Mouse (Mus musculus) lung, postnatal 0 days (tissue): ENCODE measurements around the gene Maff. TPM values are rescaled to one million over a fixed set of nuclear protein-coding genes. Genes with fewer than 3 reads are reported as not detected.

Experiments
- ATAC-seq: fragments of 200-750 bp; cut with Nextera tagmentation; 2 replicates; pipeline ENCODE4 v1.8.0; 2017; ENCODE audit warnings: moderate library complexity
- DNase-seq: peaks from one replicate; pipeline ENCODE4 v3.0.0-alpha.2; 2016; ENCODE audit warnings: low spot score
- H3K27ac ChIP-seq: fragments of 300-500 bp; sonication (generic); 2 replicates; pipeline ENCODE4 v1.5.1; 2014; ENCODE audit warnings: antibody characterized with exemption, mild to moderate bottlenecking, low read length, mixed read lengths
- H3K27me3 ChIP-seq: fragments of 300-500 bp; sonication (generic); replicated peaks from 2 replicates; pipeline ENCODE4 v1.6.1; 2014; ENCODE audit warnings: low read length, mixed read lengths; ENCODE audit not compliant: insufficient read depth
- H3K36me3 ChIP-seq: fragments of 300-500 bp; sonication (generic); 2 replicates; pipeline ENCODE4 v1.6.1; 2014; ENCODE audit warnings: low read length, mixed read lengths; ENCODE audit not compliant: insufficient read depth
- H3K4me1 ChIP-seq: fragments of 300-500 bp; sonication (generic); 2 replicates; pipeline ENCODE4 v1.6.1; 2014; ENCODE audit warnings: antibody characterized with exemption, low read depth, low read length, mixed read lengths; ENCODE audit not compliant: insufficient read depth
- H3K4me2 ChIP-seq: fragments of 300-500 bp; sonication (generic); replicated peaks from 2 replicates; pipeline ENCODE4 v1.6.1; 2014; ENCODE audit warnings: low read depth, mild to moderate bottlenecking, low read length, moderate library complexity, mixed read lengths
- H3K4me3 ChIP-seq: fragments of 300-500 bp; sonication (generic); 2 replicates; pipeline ENCODE4 v1.5.1; 2014; ENCODE audit warnings: low read depth, low read length
- H3K9ac ChIP-seq: fragments of 300-500 bp; sonication (generic); replicated peaks from 2 replicates; pipeline ENCODE4 v1.6.1; 2014; ENCODE audit warnings: low read depth, mild to moderate bottlenecking
- H3K9me3 ChIP-seq: fragments of 300-500 bp; sonication (generic); 2 replicates; pipeline ENCODE4 v1.6.1; 2016; ENCODE audit warnings: low read length, mixed read lengths
- CTCF ChIP-seq: IDR thresholded peaks from 2 replicates; pipeline ENCODE4 v1.5.1; 2016; ENCODE audit warnings: antibody characterized with exemption, mild to moderate bottlenecking
- EP300 ChIP-seq: IDR thresholded peaks from 2 replicates; pipeline ENCODE4 v1.6.1; 2016; ENCODE audit warnings: antibody characterized with exemption, mild to moderate bottlenecking, control low read depth
- WGBS: fragments of 180-500 bp; shearing (Covaris S2); extraction: QIAGEN DNeasy Blood & Tissue Kit; methylation state at CpG from one replicate; pipeline ENCODE4 v1.1.7; 2014; 5-methylcytosine and 5-hydroxymethylcytosine counted together
- polyA plus RNA-seq: library from polyadenylated mRNA; unstranded; fragments of >200 nt; fragmentation: Nextera tagmentation; extraction: Ambion mirVana; gene quantifications from 2 replicates; pipeline ENCODE4 v1.2.1, GENCODE M21; 2015

The Maff gene
- polyA plus RNA-seq, 1 experiment from 2014 or later = 10.6 TPM

GRCm38 (mm10) chr15:79329346-79329978 is 17.0 kb upstream of the Maff start:
- ATAC-seq = no peak
- no peak for DNase-seq
- H3K27ac ChIP-seq = no peak overlapping the region
- no peak overlapping the region for H3K4me2 ChIP-seq
- no peak overlapping the region for H3K9ac ChIP-seq
- TF ChIP-seq EP300 = no peak
- TF ChIP-seq CTCF = peak; percentile 31; the same call in 1 of the 2 replicates
- H3K4me1 ChIP-seq = peaks cover 19% of the 10 kb centered on the region
- H3K4me3 ChIP-seq = no peak overlapping the region
- no peaks in the 10 kb centered on the region for H3K36me3 ChIP-seq
- H3K27me3 ChIP-seq = no peaks in the 10 kb centered on the region
- 89% methylated on average over 6 of the region's 6 CpGs for WGBS
- no peaks in the 10 kb centered on the region for H3K9me3 ChIP-seq

GRCm38 (mm10) chr15:79329979-79330363 is 16.4 kb upstream of the Maff start:
- 73% methylated on average over 6 of the region's 6 CpGs for WGBS
- no peaks in the 10 kb centered on the region for H3K9me3 ChIP-seq
- TF ChIP-seq EP300 (no peak), CTCF (no peak)
- H3K36me3 ChIP-seq = no peaks in the 10 kb centered on the region
- no peak for ATAC-seq
- no peaks in the 10 kb centered on the region for H3K27me3 ChIP-seq
- no peak overlapping the region for H3K27ac ChIP-seq
- H3K4me3 ChIP-seq = no peak overlapping the region
- H3K9ac ChIP-seq = no peak overlapping the region
- H3K4me1 ChIP-seq = peaks cover 14% of the 10 kb centered on the region
- DNase-seq = no peak
- no peak overlapping the region for H3K4me2 ChIP-seq

- Histone ChIP-seq H3K27ac (no peak overlapping the region), H3K4me2 (no peak overlapping the region), H3K9ac (no peak overlapping the region), H3K27me3 (no peaks in the 10 kb centered on the region), H3K4me3 (no peak overlapping the region), H3K4me1 (peaks cover 8% of the 10 kb centered on the region), H3K36me3 (no peaks in the 10 kb centered on the region), H3K9me3 (no peaks in the 10 kb centered on the region)
- TF ChIP-seq EP300 (no peak), CTCF (no peak)
- ATAC-seq (no peak), DNase-seq (peak; percentile 55)
- 32% methylated on average over 4 of the region's 4 CpGs for WGBS
Measured at GRCm38 (mm10) chr15:79330521-79330920, 15.9 kb upstream of the Maff start.

GRCm38 (mm10) chr15:79333409-79333808 is 13.0 kb upstream of the Maff start:
- DNase-seq = peak; percentile 82
- peak; percentile 67 for ATAC-seq
- H3K9ac ChIP-seq = no peak overlapping the region
- H3K36me3 ChIP-seq = no peaks in the 10 kb centered on the region
- no peak overlapping the region for H3K4me3 ChIP-seq
- peak; percentile 72; the same call in 1 of the 2 replicates for TF ChIP-seq EP300
- peak; percentile 43 for TF ChIP-seq CTCF
- 16% methylated on average over 4 of the region's 4 CpGs for whole genome bisulfite sequencing
- 0 out of 2 replicates have a peak overlapping the region, but pooled peaks have one; percentile 3 for H3K27ac ChIP-seq
- H3K4me1 ChIP-seq = no peaks in the 10 kb centered on the region
- no peak overlapping the region for H3K4me2 ChIP-seq
- H3K27me3 ChIP-seq = no peaks in the 10 kb centered on the region
- no peaks in the 10 kb centered on the region for H3K9me3 ChIP-seq

- Histone ChIP-seq H3K27ac (no peak overlapping the region), H3K4me3 (no peak overlapping the region), H3K9me3 (no peaks in the 10 kb centered on the region), H3K36me3 (no peaks in the 10 kb centered on the region), H3K4me1 (no peaks in the 10 kb centered on the region), H3K27me3 (no peaks in the 10 kb centered on the region), H3K4me2 (no peak overlapping the region), H3K9ac (no peak overlapping the region)
- 57% methylated on average over 7 of the region's 7 CpGs for WGBS
- no peak for DNase-seq
- no peak for ATAC-seq
- TF ChIP-seq EP300 (no peak), CTCF (no peak)
Measured at GRCm38 (mm10) chr15:79335061-79335655, 11.3 kb upstream of the Maff start.

GRCm38 (mm10) chr15:79338978-79339377 is 7.4 kb upstream of the Maff start:
- DNase-seq (no peak), ATAC-seq (no peak)
- Histone ChIP-seq H3K9me3 (no peaks in the 10 kb centered on the region), H3K36me3 (no peaks in the 10 kb centered on the region), H3K9ac (no peak overlapping the region), H3K27ac (no peak overlapping the region), H3K4me1 (no peaks in the 10 kb centered on the region), H3K4me3 (no peak overlapping the region), H3K27me3 (no peaks in the 10 kb centered on the region), H3K4me2 (no peak overlapping the region)
- WGBS = 70% methylated on average over 5 of the region's 5 CpGs
- TF ChIP-seq EP300 (no peak), CTCF (no peak)
